Mouse (Mus musculus) heart, embryonic 10.5 days (tissue): ENCODE measurements around the gene Emg1. TPM values are rescaled to one million over a fixed set of nuclear protein-coding genes. Genes with fewer than 3 reads are reported as not detected.
"Not testable (repeated sequence)": the region's sequence is repeated elsewhere in the genome, so short reads cannot be mapped to it uniquely, and the experiment has no call there.

Experiments
- DNase-seq: peaks from one replicate; pipeline ENCODE4 v3.0.0-alpha.2; 2017; ENCODE audit warnings: low spot score
- H3K27ac ChIP-seq: fragments of 300-500 bp; sonication (generic); 2 replicates; pipeline ENCODE4 v1.5.1; 2016; ENCODE audit warnings: mild to moderate bottlenecking
- H3K27me3 ChIP-seq: fragments of 300-500 bp; sonication (generic); 2 replicates; pipeline ENCODE4 v1.6.1; 2016; ENCODE audit warnings: mild to moderate bottlenecking; ENCODE audit not compliant: poor library complexity, insufficient read depth, severe bottlenecking
- H3K36me3 ChIP-seq: fragments of 300-500 bp; sonication (generic); 2 replicates; pipeline ENCODE4 v1.6.1; 2016; ENCODE audit warnings: mild to moderate bottlenecking, moderate library complexity
- H3K4me1 ChIP-seq: fragments of 300-500 bp; sonication (generic); 2 replicates; pipeline ENCODE4 v1.6.1; 2016; ENCODE audit warnings: mild to moderate bottlenecking
- H3K4me3 ChIP-seq: fragments of 300-500 bp; sonication (generic); 2 replicates; pipeline ENCODE4 v1.5.1; 2016; ENCODE audit warnings: mild to moderate bottlenecking, moderate library complexity
- H3K9me3 ChIP-seq: fragments of 300-500 bp; sonication (generic); 2 replicates; pipeline ENCODE4 v1.6.1; 2016; ENCODE audit warnings: mild to moderate bottlenecking, moderate library complexity
- WGBS: fragments of 180-500 bp; shearing (Covaris S2); methylation state at CpG from one replicate; pipeline ENCODE4 v1.1.7; 2016; 5-methylcytosine and 5-hydroxymethylcytosine counted together
- polyA plus RNA-seq: library from polyadenylated mRNA; unstranded; fragments of >200 nt; fragmentation: Nextera tagmentation; extraction: Ambion mirVana; gene quantifications from 2 replicates; pipeline ENCODE4 v1.2.1, GENCODE M21; 2016

Emg1 gene
- polyA plus RNA-seq, 1 experiment from 2014 or later, result 216 TPM

DNA sequence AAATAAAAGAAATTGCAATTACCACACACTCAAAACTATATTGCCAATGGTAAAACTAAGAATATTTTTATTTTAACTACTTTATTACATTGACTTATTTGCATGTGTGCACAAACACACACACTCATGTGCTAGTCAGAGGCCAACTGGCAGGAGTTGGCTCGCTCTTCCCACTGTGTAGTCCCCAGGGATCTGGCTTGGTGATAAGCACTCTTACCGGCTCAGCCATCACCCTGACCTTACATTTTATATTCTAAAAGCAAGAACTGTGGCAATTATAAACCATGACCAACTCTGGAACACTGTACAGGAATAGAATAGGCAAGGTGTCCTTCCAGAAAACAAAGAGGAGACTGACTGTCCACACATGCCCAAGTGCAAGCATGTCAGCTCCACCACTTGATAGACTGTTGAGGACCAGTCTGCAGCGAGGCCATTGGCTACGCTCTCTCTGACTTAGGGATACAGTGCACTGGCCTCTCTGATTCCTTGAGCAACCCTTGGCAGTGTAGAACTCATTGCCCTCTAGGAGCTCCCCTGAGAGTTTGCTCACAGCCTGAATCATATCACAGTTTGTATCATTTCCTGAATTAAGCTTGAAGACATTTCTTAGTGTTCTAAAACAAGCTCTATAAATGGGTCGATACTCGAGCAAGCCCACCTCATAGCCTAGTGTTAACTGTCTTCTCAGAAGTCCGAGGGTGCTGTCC, 15.4 kb downstream of the Emg1 start:
- Histone ChIP-seq H3K4me3 (no peak overlapping the region), H3K27me3 (no peaks in the 10 kb centered on the region), H3K27ac (no peak overlapping the region), H3K36me3 (peaks cover 25% of the 10 kb centered on the region), H3K9me3 (no peaks in the 10 kb centered on the region), H3K4me1 (peaks cover 20% of the 10 kb centered on the region; the same call in 1 of the 2 replicates)
- 82% methylated on average over 7 of the region's 7 CpGs for WGBS
- DNase-seq, result no peak

DNA sequence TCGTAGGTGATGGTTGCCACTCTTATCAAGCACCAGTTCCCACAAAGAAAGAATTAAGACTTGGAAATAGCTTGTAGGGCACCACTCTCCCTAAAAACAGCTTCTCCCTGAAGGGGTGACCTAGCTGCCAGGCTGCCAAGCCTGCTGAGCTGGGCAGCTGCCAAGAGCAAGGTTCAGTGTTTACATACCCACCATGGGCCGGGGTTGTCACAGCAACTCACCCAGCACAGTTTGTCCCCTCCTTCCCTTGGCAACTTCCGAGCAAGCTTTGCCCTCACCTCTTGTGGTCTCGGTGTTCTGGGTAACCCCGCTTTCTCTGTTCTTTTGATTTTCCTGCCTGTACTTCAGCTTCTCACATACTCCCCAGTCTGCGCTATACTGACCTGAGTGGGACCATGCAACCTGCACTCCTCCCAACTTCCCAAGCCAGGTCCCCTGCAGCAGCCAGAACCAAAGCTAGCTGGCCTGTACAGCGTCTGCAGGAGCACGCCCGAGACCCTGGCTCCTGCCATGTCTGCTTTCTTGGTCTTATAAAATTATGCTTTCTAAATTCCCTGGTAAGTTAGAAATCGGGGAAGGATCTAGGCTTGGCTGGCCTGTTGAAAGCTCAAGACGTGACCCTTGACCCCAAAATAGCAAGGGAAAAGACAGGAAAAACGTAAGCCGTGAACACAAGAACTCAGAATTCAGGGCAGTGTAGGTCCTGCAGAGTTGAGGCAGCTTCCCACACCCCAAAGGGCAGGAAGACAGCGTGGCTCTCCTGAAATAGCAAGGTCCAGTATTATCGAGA, 17.6 kb downstream of the Emg1 start:
- WGBS, result 83% methylated on average over 15 of the region's 15 CpGs
- Histone ChIP-seq H3K27ac (no peak overlapping the region), H3K4me3 (no peak overlapping the region), H3K9me3 (no peaks in the 10 kb centered on the region), H3K4me1 (0 out of 2 replicates have a peak, but pooled peaks cover 8% of the 10 kb centered on the region), H3K27me3 (no peaks in the 10 kb centered on the region), H3K36me3 (peaks cover 5% of the 10 kb centered on the region; the same call in 1 of the 2 replicates)
- no peak for DNase-seq

DNA sequence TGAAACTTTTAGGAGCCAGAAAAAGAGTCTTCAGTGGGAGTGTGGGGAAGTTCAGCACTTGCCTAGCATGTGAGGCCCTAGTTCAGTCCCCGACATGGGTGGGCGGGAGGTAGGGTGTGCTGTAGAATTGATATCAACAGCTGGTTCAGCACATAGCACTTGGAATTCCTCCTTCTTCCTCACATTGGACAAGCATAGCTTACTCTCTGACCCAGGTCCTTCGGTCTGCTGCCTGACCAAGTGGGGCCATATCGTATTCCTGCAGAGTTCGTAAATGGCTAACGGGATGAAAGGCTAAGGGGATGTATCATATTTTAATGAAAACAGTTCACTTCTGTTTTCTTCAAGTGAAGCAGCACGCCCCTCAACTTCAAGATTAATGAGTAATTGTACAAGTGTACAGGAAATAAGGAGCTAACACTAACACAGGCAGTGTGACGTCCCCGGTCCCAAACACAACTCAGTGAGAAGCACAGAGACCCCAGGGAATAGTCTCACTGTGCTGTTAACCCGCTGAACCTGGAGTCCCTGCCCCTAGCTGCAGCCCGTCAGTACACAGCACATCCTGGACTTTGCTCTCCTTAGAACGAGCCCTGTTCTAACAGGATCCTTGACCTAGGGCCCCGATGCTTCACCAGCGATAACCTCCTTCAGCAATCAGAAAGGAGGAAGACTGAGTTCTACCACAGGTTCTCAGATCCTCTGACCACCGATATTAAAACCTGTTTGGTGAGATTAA, 18.6 kb downstream of the Emg1 start:
- Histone ChIP-seq H3K9me3 (no peaks in the 10 kb centered on the region), H3K4me3 (no peak overlapping the region), H3K27me3 (no peaks in the 10 kb centered on the region), H3K4me1 (0 out of 2 replicates have a peak, but pooled peaks cover 8% of the 10 kb centered on the region), H3K27ac (no peak overlapping the region), H3K36me3 (no peaks in the 10 kb centered on the region)
- WGBS, result 82% methylated on average over 15 of the region's 15 CpGs
- DNase-seq, result no peak

DNA sequence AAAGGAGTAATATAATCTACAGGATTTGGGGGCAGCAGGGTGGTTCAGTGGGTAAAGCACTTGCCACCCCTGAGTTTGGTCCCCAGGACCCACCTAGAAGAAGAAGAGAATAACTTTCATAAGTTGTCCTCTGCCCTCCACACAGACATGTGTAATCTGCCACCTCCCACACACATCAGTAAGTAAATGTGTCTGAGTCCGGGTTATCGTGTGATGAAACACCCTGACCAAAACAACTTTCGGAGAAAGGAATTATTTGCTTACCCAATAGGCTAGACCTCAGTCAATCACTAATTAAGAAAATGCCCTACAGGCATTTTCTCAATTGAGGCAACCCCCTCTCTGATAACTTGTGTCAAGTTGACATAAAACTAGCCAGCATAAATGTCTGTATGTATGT, 21.5 kb downstream of the Emg1 start:
- no peaks in the 10 kb centered on the region for H3K36me3 ChIP-seq
- H3K9me3 ChIP-seq, result no peaks in the 10 kb centered on the region
- no peak overlapping the region for H3K27ac ChIP-seq
- 98% methylated on average over 3 of the region's 3 CpGs for WGBS
- DNase-seq, result no peak
- no peaks in the 10 kb centered on the region for H3K27me3 ChIP-seq
- peaks cover 8% of the 10 kb centered on the region; the same call in 1 of the 2 replicates for H3K4me1 ChIP-seq
- H3K4me3 ChIP-seq, result no peak overlapping the region

DNA sequence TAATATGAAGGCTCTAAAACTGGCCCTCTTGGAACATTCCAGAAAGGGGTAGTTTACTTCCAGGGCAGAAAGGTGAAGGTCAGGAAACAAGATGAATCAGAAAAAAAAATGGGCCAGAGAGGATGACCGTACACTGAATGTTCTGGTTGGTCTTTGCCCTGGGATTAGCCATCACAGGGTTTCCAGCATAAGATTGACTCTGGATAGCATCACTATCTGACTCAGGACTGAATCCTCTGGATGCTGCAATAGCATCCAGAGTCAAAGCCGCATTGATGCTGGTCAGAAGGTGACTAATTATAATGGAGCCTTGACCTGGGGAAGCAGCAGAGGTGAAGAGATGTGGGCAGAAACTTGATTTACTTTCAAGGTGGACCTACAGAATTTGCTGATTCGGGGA, 23.0 kb downstream of the Emg1 start:
- 93% methylated on average over 3 of the region's 3 CpGs for WGBS
- H3K27me3 ChIP-seq, result no peaks in the 10 kb centered on the region
- H3K4me3 ChIP-seq, result no peak overlapping the region
- H3K9me3 ChIP-seq, result no peaks in the 10 kb centered on the region
- H3K27ac ChIP-seq, result no peak overlapping the region
- no peaks in the 10 kb centered on the region for H3K36me3 ChIP-seq
- DNase-seq, result no peak
- peaks cover 3% of the 10 kb centered on the region; the same call in 1 of the 2 replicates for H3K4me1 ChIP-seq

DNA sequence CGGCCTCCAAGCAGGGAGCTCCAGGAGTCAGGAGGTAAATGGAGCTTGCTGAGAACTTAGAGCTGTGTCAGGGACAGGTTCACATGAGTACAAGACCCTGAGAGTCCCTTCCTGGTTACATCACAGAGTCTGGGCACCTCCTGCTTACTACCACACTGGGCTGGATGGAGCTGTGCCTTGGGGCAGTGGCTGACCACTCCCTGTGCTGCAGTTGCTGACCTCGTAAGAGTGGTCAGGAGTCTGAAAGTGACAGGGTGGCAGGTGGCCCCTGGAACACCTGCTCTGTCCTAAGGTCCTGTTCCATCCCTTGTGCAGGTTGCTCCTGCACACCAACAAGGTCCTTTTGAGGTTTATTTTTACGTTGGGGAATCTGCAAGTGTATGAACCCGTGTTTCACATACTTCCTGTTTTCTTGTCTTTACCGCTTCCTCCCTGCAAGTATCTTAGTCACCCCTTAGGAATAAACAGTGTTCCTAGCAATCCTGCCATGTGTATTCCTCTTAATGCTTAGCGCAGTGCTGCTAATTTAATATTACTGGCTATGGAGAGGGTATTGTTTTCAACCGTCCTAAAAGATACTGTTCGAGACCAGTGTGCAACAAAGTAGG, 23.7 kb downstream of the Emg1 start:
- Histone ChIP-seq H3K27me3 (no peaks in the 10 kb centered on the region), H3K4me3 (no peak overlapping the region)
- WGBS, result 81% methylated on average over 8 of the region's 8 CpGs

DNA sequence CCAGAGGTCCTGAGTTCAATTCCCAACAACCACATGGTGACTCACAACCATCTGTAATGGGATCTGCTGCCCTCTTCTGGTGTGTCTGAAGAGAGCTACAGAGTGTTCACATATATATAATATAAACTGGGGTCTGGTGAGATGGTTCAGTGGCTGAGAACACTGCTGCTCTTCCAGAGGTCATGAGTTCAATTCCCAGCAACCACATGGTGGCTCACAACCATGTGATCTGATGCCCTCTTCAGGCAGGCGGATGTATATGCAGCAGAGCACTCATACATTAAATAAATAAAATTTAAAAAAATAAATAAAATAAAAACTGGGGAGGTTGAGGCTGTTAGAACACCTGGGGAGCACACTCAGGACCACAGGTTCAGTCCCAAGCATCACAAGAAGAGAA, 25.3 kb downstream of the Emg1 start:
- WGBS, result 73% methylated on average over 1 of the region's 1 CpGs
- H3K36me3 ChIP-seq, H3K4me3 ChIP-seq, H3K27me3 ChIP-seq, H3K9me3 ChIP-seq, H3K27ac ChIP-seq, DNase-seq: not testable (repeated sequence)
- peaks cover 12% of the 10 kb centered on the region for H3K4me1 ChIP-seq

More for the DNA sequence above, 23.7 kb downstream of the Emg1 start:
- Histone ChIP-seq H3K27ac (no peak overlapping the region), H3K4me1 (peaks cover 10% of the 10 kb centered on the region), H3K36me3 (no peaks in the 10 kb centered on the region), H3K9me3 (no peaks in the 10 kb centered on the region)
- DNase-seq, result no peak

DNA sequence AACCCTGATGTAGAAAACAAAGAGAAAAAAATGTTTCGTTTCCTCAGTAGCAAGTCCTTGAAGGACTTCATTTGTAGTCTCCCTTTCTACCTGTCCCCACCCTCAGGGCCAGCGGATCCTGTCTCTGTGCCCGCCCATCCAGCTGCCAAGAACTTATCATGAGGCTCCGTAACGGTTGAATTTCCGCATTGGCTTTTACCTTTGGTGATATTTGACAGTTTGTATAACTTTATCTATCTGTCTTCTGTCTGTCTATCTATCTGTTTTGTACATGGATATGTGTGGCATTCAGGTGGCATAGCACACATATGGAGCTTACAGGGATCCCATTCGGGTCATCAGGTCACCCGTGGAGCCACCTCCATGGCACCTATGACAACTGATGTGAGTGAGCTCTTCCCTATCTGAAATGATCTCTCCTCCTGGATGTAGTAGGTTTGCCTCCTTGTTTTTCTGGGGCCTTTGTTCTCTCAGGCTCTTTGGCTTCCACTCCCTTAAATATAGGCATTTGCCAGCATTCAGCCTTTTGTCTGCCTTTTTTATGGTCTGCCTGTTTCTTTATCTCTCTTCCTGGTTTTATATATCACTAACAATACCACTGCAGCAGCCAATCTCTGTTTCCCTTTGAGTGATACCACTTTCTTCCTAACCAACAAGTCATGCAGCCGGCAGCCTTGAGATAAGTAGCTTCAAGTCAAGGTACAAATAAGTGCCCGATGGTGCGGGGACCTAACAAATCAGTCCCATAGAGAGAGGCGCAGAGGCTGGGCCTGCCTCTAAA, 26.2 kb downstream of the Emg1 start:
- Histone ChIP-seq H3K4me3 (no peak overlapping the region), H3K27ac (no peak overlapping the region), H3K27me3 (no peaks in the 10 kb centered on the region), H3K4me1 (peaks cover 12% of the 10 kb centered on the region), H3K9me3 (no peaks in the 10 kb centered on the region), H3K36me3 (no peaks in the 10 kb centered on the region)
- DNase-seq, result no peak
- 79% methylated on average over 12 of the region's 12 CpGs for WGBS

DNA sequence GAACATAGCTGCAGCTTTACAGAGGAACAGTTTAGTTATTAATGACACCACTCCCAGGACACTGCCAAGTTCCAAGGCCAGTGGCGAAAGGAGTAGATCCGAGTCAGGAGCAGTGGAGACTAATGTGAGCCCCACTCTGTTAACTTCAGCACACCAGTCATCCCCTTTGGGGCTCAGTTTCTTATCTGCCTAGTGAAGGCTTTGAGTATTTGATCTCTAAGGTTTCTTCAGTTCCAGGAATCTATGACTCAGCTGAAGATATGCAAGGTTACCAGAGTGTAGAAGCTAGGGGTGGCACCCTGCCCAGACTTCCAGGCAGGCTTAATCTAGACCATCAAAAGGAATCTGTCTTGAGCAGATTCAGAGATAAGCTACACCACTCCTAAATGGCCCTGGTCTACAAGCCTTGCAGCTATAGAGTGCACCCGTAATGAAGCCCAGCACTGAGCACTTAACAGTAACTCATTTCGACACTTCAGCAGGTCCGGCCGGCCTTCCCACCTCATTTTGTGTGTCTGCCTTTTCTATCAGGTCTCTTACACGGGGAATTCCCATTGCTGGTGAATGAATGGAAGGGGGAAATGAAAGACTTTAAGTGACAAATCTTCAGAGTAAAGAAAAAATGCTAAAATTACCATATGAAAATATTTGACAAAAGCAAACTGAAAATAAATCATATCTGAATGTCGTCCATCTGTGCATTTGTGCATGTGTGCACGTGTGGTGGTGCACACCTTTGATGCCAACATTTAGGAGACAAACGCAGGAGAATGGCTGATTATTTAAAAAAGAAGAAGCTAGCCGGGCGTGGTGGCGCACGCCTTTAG, 28.2 kb downstream of the Emg1 start:
- H3K27me3 ChIP-seq, result no peaks in the 10 kb centered on the region
- 67% methylated on average over 14 of the region's 14 CpGs for WGBS
- H3K27ac ChIP-seq, result no peak overlapping the region
- H3K9me3 ChIP-seq, result no peaks in the 10 kb centered on the region
- no peak overlapping the region for H3K4me3 ChIP-seq
- H3K36me3 ChIP-seq, result no peaks in the 10 kb centered on the region
- no peak for DNase-seq
- peaks cover 12% of the 10 kb centered on the region for H3K4me1 ChIP-seq

DNA sequence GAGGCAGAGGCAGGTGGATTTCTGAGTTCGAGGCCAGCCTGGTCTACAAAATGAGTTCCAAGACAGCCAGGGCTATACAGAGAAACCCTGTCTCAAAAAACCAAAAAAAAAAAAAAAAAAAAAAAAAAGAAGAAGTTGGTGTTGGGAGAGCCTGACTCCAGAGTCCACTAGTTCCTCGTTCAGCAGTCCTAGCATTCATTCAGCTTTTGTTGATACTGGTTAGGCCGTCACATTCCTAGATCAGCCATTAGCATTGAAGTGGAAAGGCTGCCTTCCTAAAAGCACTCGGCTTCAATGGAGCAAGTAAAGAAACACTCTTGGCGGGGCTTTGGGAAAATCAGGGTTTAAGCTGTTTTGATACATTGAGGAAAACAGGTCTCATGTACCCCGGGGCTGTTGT, 29.7 kb downstream of the Emg1 start:
- peaks cover 12% of the 10 kb centered on the region for H3K4me1 ChIP-seq
- H3K4me3 ChIP-seq, DNase-seq, H3K36me3 ChIP-seq, H3K27ac ChIP-seq, H3K9me3 ChIP-seq, H3K27me3 ChIP-seq: not testable (repeated sequence)
- WGBS, result 84% methylated on average over 6 of the region's 6 CpGs

DNA sequence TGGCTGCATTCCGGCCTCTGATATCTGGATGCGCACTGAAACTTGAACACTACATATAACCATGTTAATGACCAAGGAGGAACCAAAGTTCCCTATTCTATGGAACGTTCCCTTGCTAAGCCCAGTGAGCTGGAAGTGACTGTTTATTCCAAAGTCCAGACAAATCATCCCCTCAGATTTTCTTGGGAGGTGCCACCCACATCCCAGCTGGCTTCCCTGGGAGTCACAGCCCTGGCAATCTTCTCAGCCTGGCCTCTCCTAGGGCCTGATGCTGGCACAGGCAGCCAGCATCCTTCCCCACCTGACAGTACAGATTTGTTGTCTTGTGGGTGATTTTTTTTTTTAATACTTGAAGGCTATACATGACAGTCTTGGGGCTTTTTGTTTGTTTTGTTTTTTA, 32.5 kb downstream of the Emg1 start:
- 95% methylated on average over 3 of the region's 3 CpGs for WGBS
- Histone ChIP-seq H3K4me3 (no peak overlapping the region), H3K9me3 (no peaks in the 10 kb centered on the region), H3K27ac (no peak overlapping the region), H3K27me3 (no peaks in the 10 kb centered on the region), H3K4me1 (peaks cover 12% of the 10 kb centered on the region), H3K36me3 (peaks cover 4% of the 10 kb centered on the region)
- DNase-seq, result no peak
